Mouse (Mus musculus) heart, embryonic 10.5 days (tissue): Measurements from ENCODE around the gene Shc3. TPM values are rescaled to one million over a fixed set of nuclear protein-coding genes. Genes with fewer than 3 reads are reported as not detected.

Source experiments
- DNase-seq: peaks from one replicate; pipeline ENCODE4 v3.0.0-alpha.2; 2017; ENCODE audit warnings: low spot score
- H3K27ac ChIP-seq: fragments of 300-500 bp; sonication (generic); 2 replicates; pipeline ENCODE4 v1.5.1; 2016; ENCODE audit warnings: mild to moderate bottlenecking
- H3K27me3 ChIP-seq: fragments of 300-500 bp; sonication (generic); 2 replicates; pipeline ENCODE4 v1.6.1; 2016; ENCODE audit warnings: mild to moderate bottlenecking; ENCODE audit not compliant: poor library complexity, insufficient read depth, severe bottlenecking
- H3K36me3 ChIP-seq: fragments of 300-500 bp; sonication (generic); 2 replicates; pipeline ENCODE4 v1.6.1; 2016; ENCODE audit warnings: mild to moderate bottlenecking, moderate library complexity
- H3K4me1 ChIP-seq: fragments of 300-500 bp; sonication (generic); 2 replicates; pipeline ENCODE4 v1.6.1; 2016; ENCODE audit warnings: mild to moderate bottlenecking
- H3K4me3 ChIP-seq: fragments of 300-500 bp; sonication (generic); 2 replicates; pipeline ENCODE4 v1.5.1; 2016; ENCODE audit warnings: mild to moderate bottlenecking, moderate library complexity
- H3K9me3 ChIP-seq: fragments of 300-500 bp; sonication (generic); 2 replicates; pipeline ENCODE4 v1.6.1; 2016; ENCODE audit warnings: mild to moderate bottlenecking, moderate library complexity
- WGBS: fragments of 180-500 bp; shearing (Covaris S2); methylation state at CpG from one replicate; pipeline ENCODE4 v1.1.7; 2016; 5-methylcytosine and 5-hydroxymethylcytosine counted together
- polyA plus RNA-seq: library from polyadenylated mRNA; unstranded; fragments of >200 nt; fragmentation: Nextera tagmentation; extraction: Ambion mirVana; gene quantifications from 2 replicates; pipeline ENCODE4 v1.2.1, GENCODE M21; 2016

Shc3 gene
- polyA plus RNA-seq: 0.15 and 0.30 TPM in 2 replicates

DNA sequence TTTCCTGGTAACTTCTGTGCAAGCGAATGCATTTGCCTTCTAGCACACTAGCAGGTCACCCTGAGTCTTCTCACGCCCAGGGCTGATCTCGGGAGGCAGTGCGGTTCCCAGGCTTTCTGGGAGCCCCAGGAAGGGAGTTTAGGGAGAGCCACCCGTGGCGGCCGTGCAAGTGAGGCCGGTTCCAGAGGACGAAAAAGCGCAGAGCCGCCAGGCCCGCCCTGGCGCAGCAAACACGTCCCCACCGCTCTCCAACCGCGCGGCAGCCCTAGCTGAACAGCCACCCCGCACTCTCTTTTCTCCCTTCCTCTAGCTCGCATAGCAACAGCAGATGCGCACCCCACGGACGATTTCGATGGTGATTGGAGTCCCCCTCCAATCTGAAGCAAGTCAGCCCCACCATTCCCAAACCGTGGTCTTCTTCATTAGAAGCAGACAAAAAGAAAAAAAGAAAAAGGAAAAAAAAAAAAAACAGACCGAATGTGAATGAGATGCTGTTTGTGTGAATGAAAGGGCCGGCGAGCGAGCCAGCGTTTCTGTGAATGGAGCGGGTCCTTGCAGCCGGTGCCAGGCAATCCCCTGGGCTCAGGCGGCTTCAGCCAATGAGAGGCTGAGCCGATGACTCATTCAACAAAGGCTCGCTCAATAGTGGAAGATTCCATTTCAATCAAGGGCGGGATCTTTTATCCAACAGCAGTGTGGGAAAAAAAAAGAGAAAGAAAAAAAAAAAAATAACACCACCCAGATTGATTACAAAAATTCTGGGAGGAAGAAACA lies at the start of gene Shc3:
Shc3 (minus strand) TSS at position 509 of the 774 bp plus-strand sequence.
- DNase-seq: peak; percentile 87
- H3K4me1 ChIP-seq: peaks cover 38% of the 10 kb centered on the region
- WGBS: 1% methylated on average over 36 of the region's 36 CpGs
- H3K27ac ChIP-seq: no peak within 1 kb of the TSS
- H3K9me3 ChIP-seq: no peaks in the 10 kb centered on the region
- no peaks in the 10 kb centered on the region for H3K36me3 ChIP-seq
- peaks cover 71% of the 10 kb centered on the region for H3K27me3 ChIP-seq
- H3K4me3 ChIP-seq: peak within 1 kb of the TSS; percentile 60

DNA sequence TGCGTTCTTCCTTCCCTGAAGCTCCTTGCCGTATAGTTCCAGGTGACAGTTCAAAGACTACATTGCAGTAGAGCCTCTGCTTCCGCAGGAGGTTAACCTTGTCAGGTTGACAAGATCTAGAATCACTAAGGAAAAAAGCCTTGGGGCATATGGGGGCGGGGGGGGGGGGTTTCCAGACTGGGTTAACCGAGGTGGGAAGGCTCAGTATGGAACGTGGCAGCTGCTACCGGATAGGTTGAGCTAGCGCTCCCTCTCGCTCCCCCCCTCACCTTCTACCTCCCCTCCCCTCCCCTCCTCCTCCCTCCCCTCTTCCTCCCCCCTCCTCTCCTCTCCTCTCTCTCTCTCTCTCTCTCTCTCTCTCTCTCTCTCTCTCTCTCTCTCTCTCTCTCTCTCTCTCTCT lies 49.4 kb upstream of the Shc3 start:
- no peaks in the 10 kb centered on the region for H3K4me1 ChIP-seq
- no peaks in the 10 kb centered on the region for H3K36me3 ChIP-seq
- no peak overlapping the region for H3K27ac ChIP-seq
- no peaks in the 10 kb centered on the region for H3K9me3 ChIP-seq
- no peak for DNase-seq
- H3K4me3 ChIP-seq: no peak overlapping the region
- 27% methylated on average over 9 of the region's 9 CpGs for WGBS
- no peaks in the 10 kb centered on the region for H3K27me3 ChIP-seq

DNA sequence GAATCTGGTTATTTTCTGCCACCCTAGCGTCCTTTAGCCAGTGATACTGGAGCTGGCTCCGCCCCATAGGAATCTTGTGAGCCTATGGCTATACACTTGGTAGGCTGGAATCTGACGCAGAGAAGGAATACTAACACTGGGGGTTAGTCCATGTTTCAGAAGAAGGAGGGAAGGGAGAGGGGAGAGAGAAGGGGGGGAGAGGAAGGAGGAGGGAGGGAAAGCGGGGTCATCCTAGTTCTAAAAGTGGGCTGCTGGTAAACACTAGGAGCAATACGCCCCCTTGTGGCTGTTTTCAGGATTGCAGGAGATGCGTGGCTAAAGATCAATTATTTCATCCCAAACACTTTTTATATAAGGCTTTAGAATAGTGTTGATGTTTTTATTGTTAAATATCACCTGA lies 48.6 kb upstream of the Shc3 start:
- Histone ChIP-seq H3K36me3 (no peaks in the 10 kb centered on the region), H3K4me3 (no peak overlapping the region), H3K27me3 (no peaks in the 10 kb centered on the region), H3K27ac (no peak overlapping the region), H3K9me3 (no peaks in the 10 kb centered on the region), H3K4me1 (no peaks in the 10 kb centered on the region)
- WGBS: 19% methylated on average over 6 of the region's 6 CpGs
- DNase-seq: no peak

DNA sequence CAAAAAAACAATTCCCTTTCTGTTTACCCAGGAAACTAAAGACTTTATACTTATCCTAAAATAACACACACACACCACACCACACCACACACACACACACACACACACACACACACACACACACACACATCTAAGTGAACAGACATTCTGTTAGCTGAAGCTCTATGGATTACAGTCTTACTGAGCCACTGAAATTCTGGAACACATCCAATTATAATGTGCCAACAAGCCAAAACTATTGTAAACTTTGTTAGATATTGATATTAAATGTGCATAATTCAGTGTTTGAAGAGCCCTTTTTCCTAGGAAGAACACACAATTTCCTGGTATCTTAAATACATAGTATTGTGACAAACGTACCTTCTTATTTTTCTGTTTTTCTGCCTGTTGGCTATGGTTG lies 48.1 kb upstream of the Shc3 start:
- DNase-seq: no peak
- Histone ChIP-seq H3K4me1 (no peaks in the 10 kb centered on the region), H3K36me3 (no peaks in the 10 kb centered on the region), H3K27me3 (no peaks in the 10 kb centered on the region), H3K9me3 (no peaks in the 10 kb centered on the region), H3K4me3 (no peak overlapping the region), H3K27ac (no peak overlapping the region)
- 47% methylated on average over 1 of the region's 1 CpGs for WGBS

DNA sequence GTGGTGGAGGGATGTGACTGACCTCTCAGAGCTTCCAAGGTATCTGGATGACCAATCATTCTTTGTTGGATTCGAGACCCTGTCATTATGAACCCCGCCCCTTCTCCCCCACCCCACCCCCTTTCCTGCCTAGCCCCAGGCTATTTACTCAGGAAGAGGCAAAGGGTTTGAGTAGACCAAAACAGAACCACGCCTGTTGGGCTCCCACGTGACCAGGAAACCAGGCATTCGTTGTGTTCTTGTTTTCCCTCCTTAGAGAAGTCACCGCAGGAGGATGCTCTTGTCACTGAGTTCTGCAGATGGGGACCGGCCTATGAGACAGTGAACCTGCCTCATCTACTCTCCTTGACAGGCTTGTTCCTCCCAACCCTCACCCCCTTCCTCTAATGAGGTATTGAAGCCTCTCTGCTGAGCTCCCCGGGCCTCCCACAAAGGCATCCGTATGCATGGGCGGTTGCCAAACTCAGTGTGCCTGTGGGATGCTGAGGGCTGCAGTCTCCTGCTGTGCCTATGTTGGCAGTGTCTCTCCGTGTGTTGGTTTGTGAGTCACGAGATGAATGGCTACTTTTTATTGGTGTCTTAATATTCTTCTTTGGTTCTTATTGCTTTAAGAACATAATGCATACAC lies 47.3 kb upstream of the Shc3 start:
- no peaks in the 10 kb centered on the region for H3K36me3 ChIP-seq
- no peaks in the 10 kb centered on the region for H3K4me1 ChIP-seq
- DNase-seq: no peak
- no peak overlapping the region for H3K4me3 ChIP-seq
- WGBS: 19% methylated on average over 12 of the region's 12 CpGs
- H3K27me3 ChIP-seq: no peaks in the 10 kb centered on the region
- no peaks in the 10 kb centered on the region for H3K9me3 ChIP-seq
- H3K27ac ChIP-seq: no peak overlapping the region

DNA sequence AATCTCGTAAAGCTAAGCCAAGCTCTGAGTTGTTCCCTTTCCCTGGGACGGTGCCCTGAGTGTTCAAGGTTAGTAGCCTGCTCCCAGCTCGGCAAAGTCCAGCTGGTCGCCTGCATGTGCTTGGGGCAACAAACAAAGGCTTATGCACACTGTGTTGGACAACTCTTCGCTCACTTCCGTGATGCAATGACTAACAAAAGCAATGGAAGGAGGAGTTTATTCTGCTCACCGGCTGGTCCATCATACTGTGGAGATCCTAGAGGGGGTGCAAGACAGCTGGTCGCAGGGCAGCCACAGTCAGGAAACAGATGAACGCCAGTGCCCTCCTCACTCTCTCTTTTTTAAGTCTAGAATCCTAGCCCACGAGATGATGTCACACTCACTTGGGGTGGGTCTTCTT lies 46.6 kb upstream of the Shc3 start:
- DNase-seq: no peak
- H3K4me3 ChIP-seq: no peak overlapping the region
- H3K27ac ChIP-seq: no peak overlapping the region
- 62% methylated on average over 10 of the region's 10 CpGs for WGBS
- H3K4me1 ChIP-seq: peaks cover 4% of the 10 kb centered on the region; the same call in 1 of the 2 replicates
- H3K9me3 ChIP-seq: no peaks in the 10 kb centered on the region
- no peaks in the 10 kb centered on the region for H3K27me3 ChIP-seq
- no peaks in the 10 kb centered on the region for H3K36me3 ChIP-seq

DNA sequence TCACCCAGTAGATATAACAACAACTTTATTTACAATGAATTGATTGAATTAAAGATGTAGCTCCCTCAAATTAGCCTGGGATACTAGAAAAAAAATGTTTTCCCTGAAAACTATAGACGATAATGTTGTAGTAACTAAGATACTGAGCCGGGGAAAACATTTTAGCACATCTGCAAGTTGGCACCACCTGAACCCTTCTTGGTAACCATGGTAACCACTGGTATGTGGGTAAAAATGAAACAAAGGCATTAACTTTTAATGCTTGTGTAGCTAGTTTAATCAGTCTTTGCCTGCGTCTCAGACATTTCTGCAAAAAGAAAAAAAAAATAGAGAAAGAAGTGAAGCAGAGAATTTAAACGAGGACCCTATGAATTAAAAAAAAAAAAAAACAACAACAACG lies 42.3 kb upstream of the Shc3 start:
- no peaks in the 10 kb centered on the region for H3K9me3 ChIP-seq
- no peak overlapping the region for H3K27ac ChIP-seq
- WGBS: 57% methylated on average over 5 of the region's 5 CpGs
- no peak for DNase-seq
- H3K4me3 ChIP-seq: no peak overlapping the region
- H3K36me3 ChIP-seq: no peaks in the 10 kb centered on the region
- H3K4me1 ChIP-seq: peaks cover 4% of the 10 kb centered on the region; the same call in 1 of the 2 replicates
- H3K27me3 ChIP-seq: no peaks in the 10 kb centered on the region

DNA sequence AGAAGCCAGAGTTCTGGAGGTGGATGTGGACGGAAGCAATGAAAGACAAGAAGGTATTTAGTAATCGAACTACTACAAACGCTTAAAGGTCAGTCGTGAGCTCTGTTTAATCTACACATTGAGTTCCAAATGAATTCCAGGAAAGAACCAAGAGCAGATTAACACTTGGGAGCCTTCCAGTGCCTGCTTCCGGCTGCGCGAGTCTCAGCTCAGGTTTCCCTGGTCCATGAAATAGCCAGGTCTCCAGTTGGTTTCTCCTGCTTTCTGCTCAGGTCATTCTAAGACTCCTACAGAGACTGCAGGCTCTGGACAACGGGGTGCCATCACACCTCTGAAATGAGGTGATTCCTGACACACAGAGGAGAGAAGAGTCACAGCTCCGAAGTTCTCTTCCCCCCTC lies 41.8 kb upstream of the Shc3 start:
- no peak for DNase-seq
- Histone ChIP-seq H3K9me3 (no peaks in the 10 kb centered on the region), H3K36me3 (no peaks in the 10 kb centered on the region), H3K4me3 (peak overlapping the region; percentile 12; the same call in 1 of the 2 replicates), H3K4me1 (peaks cover 4% of the 10 kb centered on the region; the same call in 1 of the 2 replicates), H3K27me3 (no peaks in the 10 kb centered on the region), H3K27ac (no peak overlapping the region)
- WGBS: 12% methylated on average over 9 of the region's 9 CpGs

DNA sequence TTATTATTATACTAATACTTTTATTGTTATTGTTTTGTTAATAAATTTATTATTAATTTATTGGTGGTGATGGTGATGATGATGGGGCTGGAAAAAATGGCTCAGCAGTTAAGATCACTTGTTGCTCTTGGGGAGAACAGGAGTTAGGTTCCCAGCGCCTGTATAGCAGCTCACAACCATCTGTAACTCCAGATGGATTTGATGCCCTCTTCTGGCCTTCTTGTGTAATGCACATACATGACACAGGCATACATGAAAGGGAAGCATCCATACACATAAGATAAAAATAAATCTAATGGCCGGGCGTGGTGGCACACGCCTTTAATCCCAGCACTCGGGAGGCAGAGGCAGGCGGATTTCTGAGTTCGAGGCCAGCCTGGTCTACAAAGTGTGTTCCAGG lies 40.0 kb upstream of the Shc3 start:
- Histone ChIP-seq H3K4me3 (no peak overlapping the region), H3K27me3 (no peaks in the 10 kb centered on the region), H3K9me3 (no peaks in the 10 kb centered on the region), H3K36me3 (no peaks in the 10 kb centered on the region), H3K4me1 (peaks cover 4% of the 10 kb centered on the region; the same call in 1 of the 2 replicates), H3K27ac (no peak overlapping the region)
- DNase-seq: no peak
- WGBS: 92% methylated on average over 7 of the region's 7 CpGs

DNA sequence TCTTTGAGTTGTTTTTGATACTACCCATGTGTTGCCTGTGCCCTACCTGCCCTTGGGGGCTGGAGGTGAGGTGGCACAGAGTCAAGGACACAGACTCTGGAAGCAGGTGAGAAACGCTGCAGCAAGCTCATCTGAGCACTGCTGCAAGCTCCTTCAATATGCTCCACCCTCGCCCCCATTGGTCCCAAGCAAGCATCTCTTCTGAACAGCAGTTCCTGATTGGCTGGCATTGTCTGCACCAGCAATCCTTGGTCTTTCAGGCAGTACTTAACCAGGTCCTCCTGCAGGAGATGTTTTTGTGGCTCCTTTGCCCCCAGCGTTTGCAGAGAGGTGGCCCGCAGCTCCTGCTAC lies 34.6 kb upstream of the Shc3 start:
- H3K27me3 ChIP-seq: peaks cover 6% of the 10 kb centered on the region; the same call in 1 of the 2 replicates
- peaks cover 11% of the 10 kb centered on the region; the same call in 1 of the 2 replicates for H3K4me1 ChIP-seq
- H3K9me3 ChIP-seq: no peaks in the 10 kb centered on the region
- no peak for DNase-seq
- H3K4me3 ChIP-seq: peak overlapping the region; percentile 41; the same call in 1 of the 2 replicates
- 38% methylated on average over 4 of the region's 4 CpGs for WGBS
- H3K27ac ChIP-seq: no peak overlapping the region
- H3K36me3 ChIP-seq: no peaks in the 10 kb centered on the region

DNA sequence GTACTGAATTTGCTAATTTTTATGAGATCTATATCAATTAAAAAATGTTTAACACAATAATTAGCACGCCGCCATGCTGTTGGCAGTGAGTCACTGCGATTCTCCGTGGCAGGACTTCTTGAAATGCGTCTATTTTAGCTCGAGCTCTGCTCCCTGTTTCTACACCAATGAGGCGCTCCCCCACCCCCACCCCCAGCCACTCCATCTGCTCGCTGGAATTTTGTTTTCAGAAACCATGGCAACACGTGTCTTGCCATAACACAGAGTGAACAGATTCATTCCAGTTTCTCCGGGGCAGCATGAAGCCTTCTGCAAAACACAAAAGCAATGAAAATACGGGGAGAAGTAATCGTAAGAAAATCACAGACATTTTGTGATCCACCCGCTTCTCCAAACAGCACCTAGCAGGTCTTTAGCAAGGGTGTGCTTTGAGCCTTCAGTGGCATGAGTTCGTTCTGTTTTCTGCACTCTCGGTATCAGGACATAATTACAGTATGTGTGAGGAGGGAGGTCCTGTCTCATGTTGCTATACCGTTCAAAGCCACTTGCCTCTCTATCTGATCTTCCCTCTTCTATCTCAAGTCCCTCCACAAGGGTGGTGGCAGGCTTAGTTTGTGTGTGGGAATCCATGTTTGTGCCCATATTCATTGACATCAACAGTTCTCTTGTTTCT lies 34.1 kb upstream of the Shc3 start:
- peak overlapping the region; percentile 41 for H3K4me3 ChIP-seq
- peak; percentile 82 for DNase-seq
- 29% methylated on average over 16 of the region's 16 CpGs for WGBS
- no peak overlapping the region; the same call in 1 of the 2 replicates for H3K27ac ChIP-seq
- H3K36me3 ChIP-seq: no peaks in the 10 kb centered on the region
- peaks cover 11% of the 10 kb centered on the region; the same call in 1 of the 2 replicates for H3K4me1 ChIP-seq
- H3K9me3 ChIP-seq: no peaks in the 10 kb centered on the region
- peaks cover 6% of the 10 kb centered on the region; the same call in 1 of the 2 replicates for H3K27me3 ChIP-seq

DNA sequence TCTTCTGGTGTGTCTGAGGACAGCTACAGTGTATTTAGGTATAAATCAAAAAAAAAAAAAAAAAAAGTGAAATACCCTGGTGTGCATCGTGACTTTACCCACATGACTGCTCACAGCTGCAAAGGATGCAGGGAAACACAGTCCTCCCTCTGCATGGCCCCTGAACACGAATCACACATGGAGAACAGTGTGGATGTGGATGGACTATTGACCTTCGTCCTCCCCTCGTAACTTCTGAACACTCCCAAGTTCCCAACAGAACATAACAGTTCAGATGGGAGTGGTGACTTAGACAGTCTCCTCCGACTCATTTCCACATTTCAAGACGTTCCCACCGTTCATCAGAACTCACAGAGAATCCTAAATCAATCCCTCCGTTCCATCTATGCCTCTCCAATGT lies 33.5 kb upstream of the Shc3 start:
- Histone ChIP-seq H3K27me3 (peaks cover 6% of the 10 kb centered on the region; the same call in 1 of the 2 replicates), H3K9me3 (no peaks in the 10 kb centered on the region), H3K4me3 (no peak overlapping the region), H3K4me1 (peaks cover 11% of the 10 kb centered on the region; the same call in 1 of the 2 replicates), H3K27ac (no peak overlapping the region), H3K36me3 (no peaks in the 10 kb centered on the region)
- no peak for DNase-seq
- WGBS: 75% methylated on average over 8 of the region's 8 CpGs

DNA sequence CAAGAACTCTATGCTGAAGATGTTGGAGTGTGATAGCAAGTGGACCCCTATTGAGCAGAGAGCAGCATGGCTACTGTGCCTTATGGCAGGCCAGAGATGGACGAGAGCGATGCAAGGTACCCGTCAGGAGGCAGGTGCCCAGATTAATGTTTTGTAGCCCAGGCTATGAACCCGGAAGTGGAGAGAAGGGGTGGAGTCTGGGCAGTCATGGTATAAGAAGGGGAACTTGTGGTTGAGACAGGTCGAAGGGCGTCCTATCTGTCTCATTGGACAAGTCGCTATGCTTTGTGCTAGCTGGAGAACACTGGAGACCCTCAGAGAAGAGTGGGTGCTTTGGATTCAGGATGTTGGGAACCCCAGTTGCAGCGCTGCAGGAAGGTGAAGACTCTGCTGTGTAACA lies 30.9 kb upstream of the Shc3 start:
- DNase-seq: no peak
- 86% methylated on average over 8 of the region's 8 CpGs for WGBS

More for the DNA sequence above, 30.9 kb upstream of the Shc3 start:
- Histone ChIP-seq H3K9me3 (no peaks in the 10 kb centered on the region), H3K36me3 (no peaks in the 10 kb centered on the region), H3K27me3 (peaks cover 20% of the 10 kb centered on the region), H3K4me1 (peaks cover 11% of the 10 kb centered on the region; the same call in 1 of the 2 replicates), H3K4me3 (no peak overlapping the region), H3K27ac (no peak overlapping the region)
